Mouse (Mus musculus) lung, postnatal 0 days (tissue): ENCODE measurements around the gene Tspan32.

Experiments
- CTCF ChIP-seq: IDR thresholded peaks from 2 replicates; pipeline ENCODE4 v1.5.1; 2016; ENCODE audit warnings: antibody characterized with exemption, mild to moderate bottlenecking
- EP300 ChIP-seq: IDR thresholded peaks from 2 replicates; pipeline ENCODE4 v1.6.1; 2016; ENCODE audit warnings: antibody characterized with exemption, mild to moderate bottlenecking, control low read depth

DNA sequence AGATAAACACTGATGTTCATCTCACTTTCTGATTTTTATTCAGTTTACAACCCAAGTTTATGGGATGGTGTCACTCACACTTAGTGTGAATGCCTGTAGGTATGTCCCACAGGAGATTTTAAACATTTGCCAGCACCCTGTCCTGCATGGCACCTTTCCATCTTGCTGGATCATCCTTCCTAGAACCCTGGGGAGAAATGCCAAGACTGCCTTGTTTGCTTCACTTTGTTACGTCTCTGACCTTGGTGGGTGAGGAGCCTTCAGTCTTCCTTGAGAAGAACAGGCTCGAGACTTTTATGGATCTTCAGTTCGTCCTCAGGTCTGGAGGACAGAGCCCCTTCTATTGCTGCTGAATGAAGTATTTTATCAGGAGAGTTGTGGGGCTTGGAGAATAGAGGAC, 44.5 kb downstream of the Tspan32 start:
- TF ChIP-seq CTCF, result no peak
- no peak for TF ChIP-seq EP300
